8 mouse cellular contexts compared by ENCODE assay signal in genomic region chr17:29896181-29897054, GRCm38 (mm10).
A peak's percentile ranks its signal among the peaks of the same experiment; 100 is the strongest.
DNase-seq lines count a peak whose midpoint lies in the region; ATAC-seq lines count a peak whose summit lies in the region.

No protein-coding gene starts in this region.

- H3K4me3 ChIP-seq in hindbrain, embryonic 11.5 days (ENCODE audit: low read depth, low read length), result no peak overlapping the region
- H3K4me3 ChIP-seq in midbrain, embryonic 15.5 days, result no peak overlapping the region

- H3K9ac ChIP-seq in hindbrain, embryonic 11.5 days (ENCODE audit: low read depth, low read length), result no peak overlapping the region
- no peak overlapping the region for H3K9ac ChIP-seq in midbrain, embryonic 15.5 days

- peaks cover 5% of the 10 kb centered on the region for H3K4me1 ChIP-seq in hindbrain, embryonic 11.5 days (replicated peaks; ENCODE audit: control insufficient read depth, insufficient read depth, low read length)
- peaks cover 9% of the 10 kb centered on the region for H3K4me1 ChIP-seq in midbrain, embryonic 15.5 days

- 0 out of 2 replicates have a peak overlapping the region, but pooled peaks have one; percentile 8 for H3K27ac ChIP-seq in hindbrain, embryonic 11.5 days (ENCODE audit: low read depth, low read length)
- H3K27ac ChIP-seq in midbrain, embryonic 15.5 days, result peak overlapping the region; percentile 61

- 6% methylated on average over 7 of the region's 7 CpGs for whole genome bisulfite sequencing in hindbrain, embryonic 11.5 days
- 5% methylated on average over 7 of the region's 7 CpGs for WGBS in midbrain, embryonic 15.5 days

- ATAC-seq in hindbrain, embryonic 11.5 days (ENCODE audit: low FRiP score), result peak; percentile 65
- peak; percentile 84 for ATAC-seq in midbrain, embryonic 15.5 days (replicated peaks)

- DNase-seq in adrenal gland, postnatal 10 days, result peak; percentile 49
- no peak for DNase-seq in adrenal gland, postnatal 4 days (ENCODE audit: low spot score in 2 of 2)
- DNase-seq in right cerebral cortex, postnatal 4 days, result peak; percentile 54
- no peak for DNase-seq in right cerebral cortex, adult 18-20 months
- peak; percentile 63 for DNase-seq in hindbrain, embryonic 11.5 days (ENCODE audit: low spot score)
- DNase-seq in layer of hippocampus, adult 8-10 months (ENCODE audit: low spot score in 2 of 2), result no peak
- no peak for DNase-seq in frontal cortex, adult 2 months (ENCODE audit: extremely low spot score in 1 of 2, low spot score in 1 of 2)

- no peaks in the 10 kb centered on the region for H3K27me3 ChIP-seq in hindbrain, embryonic 11.5 days (ENCODE audit: control insufficient read depth, insufficient read depth, low read length)
- no peaks in the 10 kb centered on the region for H3K27me3 ChIP-seq in midbrain, embryonic 15.5 days (replicated peaks)

- H3K9me3 ChIP-seq in hindbrain, embryonic 11.5 days (ENCODE audit: control insufficient read depth, low read length), result no peaks in the 10 kb centered on the region
- no peaks in the 10 kb centered on the region for H3K9me3 ChIP-seq in midbrain, embryonic 15.5 days

- no peak overlapping the region for H3K4me2 ChIP-seq in hindbrain, embryonic 11.5 days (replicated peaks; ENCODE audit: low read depth, low read length)
- H3K4me2 ChIP-seq in midbrain, embryonic 15.5 days, result no peak overlapping the region

- H3K36me3 ChIP-seq in hindbrain, embryonic 11.5 days (ENCODE audit: control insufficient read depth, insufficient read depth, low read length), result no peaks in the 10 kb centered on the region
- no peaks in the 10 kb centered on the region for H3K36me3 ChIP-seq in midbrain, embryonic 15.5 days (replicated peaks)

Comparison
In these comparisons a context has a peak if more than half of its experiments do, and no peak if none do; other contexts are left out.
1. DNase-seq: peak in adrenal gland, postnatal 10 days (single experiment), right cerebral cortex, postnatal 4 days (single experiment) and hindbrain, embryonic 11.5 days (single experiment); none in adrenal gland, postnatal 4 days (0 of 2), right cerebral cortex, adult 18-20 months (single experiment), layer of hippocampus, adult 8-10 months (0 of 2) and frontal cortex, adult 2 months (0 of 2).